Mouse (Mus musculus) small intestine, adult 2 months (tissue): Measurements from ENCODE around the gene Brf1. TPM values are rescaled to one million over a fixed set of nuclear protein-coding genes. Genes with fewer than 3 reads are reported as not detected.

Experiments
- H3K27ac ChIP-seq: fragments of 200-500 bp; 2 replicates; pipeline ENCODE4 v1.5.1; 2012; ENCODE audit warnings: low read depth, low read length, control low read depth, inconsistent platforms; ENCODE audit not compliant: insufficient read depth
- H3K27me3 ChIP-seq: fragments of 200-500 bp; 2 replicates; pipeline ENCODE4 v1.6.1; 2012; ENCODE audit warnings: mild to moderate bottlenecking, moderate library complexity, low read length, inconsistent platforms; ENCODE audit not compliant: control insufficient read depth, insufficient read depth
- H3K36me3 ChIP-seq: fragments of 200-500 bp; 2 replicates; pipeline ENCODE4 v1.6.1; 2012; ENCODE audit warnings: mild to moderate bottlenecking, low read length, control low read depth, inconsistent platforms; ENCODE audit not compliant: control insufficient read depth, insufficient read depth
- H3K4me1 ChIP-seq: fragments of 200-500 bp; 2 replicates; pipeline ENCODE4 v1.6.1; 2012; ENCODE audit warnings: low read length, inconsistent platforms, mixed read lengths; ENCODE audit not compliant: control insufficient read depth, insufficient read depth, insufficient read length
- H3K4me3 ChIP-seq: fragments of 200-500 bp; 2 replicates; pipeline ENCODE4 v1.5.1; 2012; ENCODE audit warnings: low read depth, mild to moderate bottlenecking, control low read depth, inconsistent platforms, low read length, moderate library complexity
- CTCF ChIP-seq: fragments of 200-500 bp; IDR thresholded peaks from 2 replicates; pipeline ENCODE4 v1.5.1; 2012; ENCODE audit warnings: low read depth, mild to moderate bottlenecking, control low read depth, inconsistent platforms, low read length, moderate library complexity, mixed read lengths; ENCODE audit not compliant: insufficient replicate concordance, insufficient read length; ENCODE audit errors: extremely low read depth
- POLR2A ChIP-seq: fragments of 200-500 bp; IDR thresholded peaks from 2 replicates; pipeline ENCODE4 v1.6.1; 2012; ENCODE audit warnings: low read depth, mild to moderate bottlenecking, control low read depth, inconsistent platforms, low read length, moderate library complexity
- WGBS: fragments of 180-500 bp; shearing (Covaris S2); methylation state at CpG from one replicate; pipeline ENCODE4 v1.1.7; 2018; 5-methylcytosine and 5-hydroxymethylcytosine counted together
- polyA plus RNA-seq: library from polyadenylated mRNA; depleted of rRNA; stranded (reverse); fragments of >200 nt; gene quantifications from 2 replicates; pipeline ENCODE4 v1.2.3, GENCODE M21; 2012; rRNA removed

Brf1 gene
- polyA plus RNA-seq, 1 experiment, result 95.6 TPM

DNA sequence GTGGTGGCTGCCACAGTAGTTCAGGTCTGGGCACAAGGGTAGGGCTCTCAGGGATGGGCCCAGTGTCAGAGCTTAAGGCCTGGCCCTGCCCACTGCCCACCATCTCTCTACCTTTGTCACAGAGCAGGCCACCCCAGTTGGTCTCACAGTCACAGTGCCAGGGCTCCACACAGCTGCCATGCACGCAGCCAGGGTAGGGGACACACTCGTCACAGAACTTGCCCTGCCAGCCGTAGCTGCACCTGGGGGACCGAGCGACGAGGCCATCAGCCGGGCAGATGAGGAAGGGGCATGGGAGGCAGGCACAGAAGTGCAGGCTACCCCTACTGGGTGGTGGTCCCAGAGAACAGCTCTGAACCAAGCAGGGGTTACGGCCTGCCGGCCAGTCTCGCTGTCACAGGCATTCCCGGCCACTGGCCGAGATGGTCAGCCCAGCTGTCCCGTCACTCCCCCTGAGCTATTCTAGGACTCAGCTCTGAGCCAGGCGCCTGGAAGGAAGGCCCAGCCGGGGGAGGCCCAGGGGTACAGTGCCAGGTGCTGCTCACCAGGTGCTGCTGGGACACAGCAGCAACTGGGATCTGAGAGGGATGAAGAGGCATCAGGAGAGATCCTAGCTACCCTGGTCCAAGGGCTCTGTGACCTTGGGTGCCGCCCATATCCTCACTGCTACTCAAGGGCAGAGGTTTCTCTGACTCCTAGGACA, 83.7 kb downstream of the Brf1 start:
- H3K27ac ChIP-seq, result no peak overlapping the region; the same call in 1 of the 2 replicates
- WGBS, result 94% methylated on average over 16 of the region's 16 CpGs
- no peak for TF ChIP-seq CTCF
- TF ChIP-seq POLR2A, result no peak
- H3K36me3 ChIP-seq, result no peaks in the 10 kb centered on the region
- peaks cover 8% of the 10 kb centered on the region for H3K4me1 ChIP-seq
- no peaks in the 10 kb centered on the region for H3K27me3 ChIP-seq
- no peak overlapping the region for H3K4me3 ChIP-seq

- WGBS, result 54% methylated on average over 13 of the region's 13 CpGs
- Histone ChIP-seq H3K4me1 (peaks cover 8% of the 10 kb centered on the region), H3K4me3 (no peak overlapping the region), H3K27me3 (no peaks in the 10 kb centered on the region), H3K27ac (no peak overlapping the region), H3K36me3 (no peaks in the 10 kb centered on the region)
- TF ChIP-seq POLR2A, result no peak
Measured at GRCm38 (mm10) chr12:112915587-112915986, 84.9 kb downstream of the Brf1 start.

DNA sequence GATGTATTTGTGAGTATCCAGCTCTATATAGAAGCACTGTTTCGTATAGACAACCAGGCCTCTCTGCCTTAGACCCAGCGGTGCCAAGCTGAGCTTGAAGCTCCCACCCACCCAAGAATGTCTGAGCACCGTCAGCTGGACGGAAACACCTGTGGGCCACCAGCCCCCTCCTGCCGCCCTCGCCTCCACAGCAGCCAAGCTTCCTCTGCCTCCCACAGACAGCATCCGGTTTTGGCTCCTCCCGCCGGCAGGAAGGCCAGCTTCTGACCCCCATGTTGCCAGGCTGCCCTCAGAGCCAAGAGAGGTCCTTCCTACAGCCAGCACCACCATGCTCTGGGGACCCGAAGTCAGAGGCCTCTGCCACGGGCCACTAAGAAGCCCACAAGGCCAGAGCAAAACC, 86.0 kb downstream of the Brf1 start:
- TF ChIP-seq POLR2A, result no peak
- TF ChIP-seq CTCF, result no peak

GRCm38 (mm10) chr12:112912951-112913745, 87.4 kb downstream of the Brf1 start:
- TF ChIP-seq POLR2A, result no peak
- TF ChIP-seq CTCF, result no peak
- peaks cover 8% of the 10 kb centered on the region for H3K4me1 ChIP-seq
- H3K36me3 ChIP-seq, result no peaks in the 10 kb centered on the region
- H3K27ac ChIP-seq, result no peak overlapping the region
- no peaks in the 10 kb centered on the region for H3K27me3 ChIP-seq
- H3K4me3 ChIP-seq, result no peak overlapping the region
- 95% methylated on average over 28 of the region's 28 CpGs for WGBS

More for the DNA sequence above, 86.0 kb downstream of the Brf1 start:
- Histone ChIP-seq H3K4me1 (peaks cover 8% of the 10 kb centered on the region), H3K27me3 (no peaks in the 10 kb centered on the region), H3K4me3 (no peak overlapping the region), H3K27ac (no peak overlapping the region), H3K36me3 (no peaks in the 10 kb centered on the region)
- WGBS, result 78% methylated on average over 11 of the region's 11 CpGs

DNA sequence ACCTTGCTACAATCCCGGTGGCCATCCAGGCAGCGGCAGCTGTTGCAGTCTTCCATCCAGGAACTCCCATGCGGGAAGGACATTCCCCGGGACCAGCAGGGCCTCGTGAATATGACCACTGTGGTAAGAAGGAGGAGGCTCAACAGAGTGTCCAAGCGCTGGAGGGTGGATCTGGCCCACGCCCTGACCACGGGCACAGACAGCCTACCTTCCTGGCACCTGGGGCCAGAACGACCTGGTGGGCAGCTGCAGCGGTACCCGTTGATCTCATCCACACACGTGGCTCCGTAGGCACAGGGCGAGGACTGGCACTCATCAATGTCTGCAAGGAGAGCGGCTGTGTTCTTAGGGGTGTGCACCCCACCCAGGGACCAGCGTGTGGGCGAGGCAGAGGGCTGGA, 88.8 kb downstream of the Brf1 start:
- Histone ChIP-seq H3K27me3 (no peaks in the 10 kb centered on the region), H3K4me1 (peaks cover 6% of the 10 kb centered on the region), H3K4me3 (no peak overlapping the region), H3K27ac (no peak overlapping the region), H3K36me3 (no peaks in the 10 kb centered on the region)
- TF ChIP-seq CTCF, result no peak
- no peak for TF ChIP-seq POLR2A
- 79% methylated on average over 17 of the region's 17 CpGs for WGBS

Other genes with a start within 250 kb of the Brf1 start
- 21.8 and 28.2 TPM in 2 replicates for gene Pld4, start 240.0 kb downstream of the Brf1 start, polyA plus RNA-seq
- gene Ahnak2, start 198.0 kb downstream of the Brf1 start, polyA plus RNA-seq, result 1.4 and 2.1 TPM in 2 replicates
- gene Clba1, start 191.8 kb downstream of the Brf1 start, polyA plus RNA-seq, result 1.2 and 1.6 TPM in 2 replicates
- gene Cdca4, start 171.3 kb downstream of the Brf1 start, polyA plus RNA-seq, result 8.0 and 15.8 TPM in 2 replicates
- gene Gpr132, start 132.5 kb downstream of the Brf1 start, polyA plus RNA-seq, result 5.4 and 8.2 TPM in 2 replicates
- 6.2 and 9.1 TPM in 2 replicates for gene Jag2, start 70.9 kb downstream of the Brf1 start, polyA plus RNA-seq
- 40.8 and 42.4 TPM in 2 replicates for gene Nudt14, start 58.6 kb downstream of the Brf1 start, polyA plus RNA-seq
- 116 and 206 TPM in 2 replicates for gene Btbd6, start 24.2 kb downstream of the Brf1 start, polyA plus RNA-seq
- 16.0 and 27.0 TPM in 2 replicates for gene Pacs2, start 13.8 kb upstream of the Brf1 start, polyA plus RNA-seq
- not detected in 2 replicates for gene Tex22, start 73.8 kb upstream of the Brf1 start, polyA plus RNA-seq
- gene Mta1, start 97.6 kb upstream of the Brf1 start, polyA plus RNA-seq, result 23.9 and 47.6 TPM in 2 replicates
- gene Crip2, start 139.5 kb upstream of the Brf1 start, polyA plus RNA-seq, result 73.8 and 86.3 TPM in 2 replicates
- 4,805 and 16,576 TPM in 2 replicates for gene Crip1, start 145.6 kb upstream of the Brf1 start, polyA plus RNA-seq
- 9.2 and 18.3 TPM in 2 replicates for gene Tedc1, start 155.7 kb upstream of the Brf1 start, polyA plus RNA-seq
- 1.8 and 2.4 TPM in 2 replicates for gene Tmem121, start 185.2 kb upstream of the Brf1 start, polyA plus RNA-seq